Mouse (Mus musculus) forebrain, embryonic 16.5 days (tissue): ENCODE measurements around the gene Gm4779. TPM values are rescaled to one million over a fixed set of nuclear protein-coding genes. Genes with fewer than 3 reads are reported as not detected.

Source experiments
- ATAC-seq: fragments of 200-750 bp; cut with Nextera tagmentation; 2 replicates; pipeline ENCODE4 v1.8.0; 2017; ENCODE audit warnings: mild to moderate bottlenecking, moderate library complexity
- H3K27ac ChIP-seq: fragments of 300-500 bp; sonication (generic); 2 replicates; pipeline ENCODE4 v1.5.1; 2014; ENCODE audit warnings: low read length, control low read depth
- H3K27me3 ChIP-seq: fragments of 300-500 bp; sonication (generic); replicated peaks from 2 replicates; pipeline ENCODE4 v1.6.1; 2014; ENCODE audit warnings: low read length; ENCODE audit not compliant: control insufficient read depth, insufficient read depth
- H3K36me3 ChIP-seq: fragments of 300-500 bp; sonication (generic); 2 replicates; pipeline ENCODE4 v1.6.1; 2014; ENCODE audit not compliant: control insufficient read depth, insufficient read depth
- H3K4me1 ChIP-seq: fragments of 300-500 bp; sonication (generic); replicated peaks from 2 replicates; pipeline ENCODE4 v1.6.1; 2014; ENCODE audit warnings: low read length; ENCODE audit not compliant: control insufficient read depth, insufficient read depth
- H3K4me2 ChIP-seq: fragments of 300-500 bp; sonication (generic); 2 replicates; pipeline ENCODE4 v1.6.1; 2014; ENCODE audit warnings: mild to moderate bottlenecking, low read length, control low read depth
- H3K4me3 ChIP-seq: fragments of 300-500 bp; sonication (generic); replicated peaks from 2 replicates; pipeline ENCODE4 v1.5.1; 2014; ENCODE audit warnings: mild to moderate bottlenecking, low read length, control low read depth
- H3K9ac ChIP-seq: fragments of 300-500 bp; sonication (generic); replicated peaks from 2 replicates; pipeline ENCODE4 v1.6.1; 2014; ENCODE audit warnings: low read depth, low read length, control low read depth
- H3K9me3 ChIP-seq: fragments of 300-500 bp; sonication (generic); 2 replicates; pipeline ENCODE4 v1.6.1; 2016; ENCODE audit warnings: low read length; ENCODE audit not compliant: control insufficient read depth
- WGBS: fragments of 180-500 bp; shearing (Covaris S2); extraction: QIAGEN DNeasy Blood & Tissue Kit; methylation state at CpG from one replicate; pipeline ENCODE4 v1.1.7; 2014; 5-methylcytosine and 5-hydroxymethylcytosine counted together
- polyA plus RNA-seq: library from polyadenylated mRNA; unstranded; fragments of >200 nt; fragmentation: Nextera tagmentation; extraction: Ambion mirVana; gene quantifications from 2 replicates; pipeline ENCODE4 v1.2.1, GENCODE M21; 2015

Gene Gm4779
- polyA plus RNA-seq, 1 experiment from 2014 or later: not detected

DNA sequence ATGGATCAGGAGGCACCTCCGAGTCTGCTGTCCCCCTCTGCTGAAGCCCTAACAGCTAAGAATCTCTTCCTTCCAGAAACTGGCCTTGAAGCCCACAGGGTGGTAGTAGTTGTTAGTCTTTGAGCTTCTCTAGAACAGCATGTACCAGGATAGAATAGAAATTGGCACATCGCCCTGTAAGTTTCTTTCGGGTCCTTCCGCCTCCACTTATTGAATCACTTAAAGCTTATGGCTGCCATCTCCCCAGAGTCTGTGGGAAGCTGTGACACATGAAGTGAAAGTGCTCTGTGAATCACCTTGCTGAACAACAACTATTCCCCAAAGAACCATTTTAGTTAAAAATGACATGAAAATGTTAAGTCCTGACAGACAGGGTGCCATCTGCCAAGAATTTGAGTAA lies 29.1 kb downstream of the Gm4779 start:
- WGBS: 82% methylated on average over 4 of the region's 4 CpGs

DNA sequence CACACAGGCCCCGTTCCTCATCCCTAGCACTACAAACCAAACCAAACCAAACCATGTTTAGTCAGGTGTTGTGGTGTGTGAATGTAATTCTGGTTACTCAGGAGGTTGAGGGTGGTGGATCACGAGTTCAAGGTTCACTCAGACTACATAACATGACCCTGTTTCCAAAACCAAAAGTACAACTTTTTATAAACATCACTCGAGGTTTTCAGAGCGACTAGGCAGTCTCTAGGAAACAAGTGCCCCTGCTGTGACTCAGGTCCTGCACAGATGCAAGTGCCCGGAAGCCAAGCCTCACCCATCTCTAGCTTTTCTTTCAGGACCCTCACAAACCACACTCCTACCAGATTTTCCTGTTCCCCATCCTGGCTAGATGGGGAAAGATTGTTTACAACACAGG lies 29.6 kb downstream of the Gm4779 start:
- Histone ChIP-seq H3K4me2 (no peak overlapping the region), H3K27ac (no peak overlapping the region), H3K4me3 (no peak overlapping the region), H3K36me3 (no peaks in the 10 kb centered on the region), H3K9ac (no peak overlapping the region), H3K4me1 (no peaks in the 10 kb centered on the region), H3K9me3 (no peaks in the 10 kb centered on the region), H3K27me3 (no peaks in the 10 kb centered on the region)
- 77% methylated on average over 5 of the region's 5 CpGs for whole genome bisulfite sequencing
- no peak for ATAC-seq

More for the DNA sequence above, 29.1 kb downstream of the Gm4779 start:
- ATAC-seq: no peak
- H3K27ac ChIP-seq: no peak overlapping the region
- H3K9ac ChIP-seq: no peak overlapping the region
- no peaks in the 10 kb centered on the region for H3K4me1 ChIP-seq
- no peaks in the 10 kb centered on the region for H3K36me3 ChIP-seq
- H3K9me3 ChIP-seq: no peaks in the 10 kb centered on the region
- H3K4me3 ChIP-seq: no peak overlapping the region
- no peaks in the 10 kb centered on the region for H3K27me3 ChIP-seq
- no peak overlapping the region for H3K4me2 ChIP-seq

DNA sequence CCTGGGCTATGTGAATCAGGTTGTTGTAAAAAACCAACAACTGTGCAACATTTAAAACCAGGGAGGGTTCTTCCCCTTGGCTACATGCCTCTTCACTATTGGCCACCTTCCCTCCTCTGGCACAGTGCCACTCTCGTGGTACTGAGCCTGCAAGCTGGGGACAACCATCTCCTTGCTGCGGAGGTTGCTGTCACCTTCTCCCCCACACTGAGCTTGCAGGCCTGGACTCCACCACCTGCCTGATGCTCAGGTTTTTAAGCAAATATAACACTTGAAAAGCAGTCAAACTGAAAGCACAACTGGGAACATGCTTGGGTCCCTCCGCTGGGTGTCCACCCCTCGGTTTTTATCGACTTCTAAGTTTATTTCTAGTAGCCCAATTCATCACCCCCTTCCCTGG lies 39.7 kb downstream of the Gm4779 start:
- Histone ChIP-seq H3K36me3 (no peaks in the 10 kb centered on the region), H3K9ac (no peak overlapping the region), H3K4me3 (no peak overlapping the region), H3K27ac (no peak overlapping the region), H3K9me3 (no peaks in the 10 kb centered on the region), H3K4me2 (no peak overlapping the region), H3K27me3 (no peaks in the 10 kb centered on the region), H3K4me1 (0 out of 2 replicates have a peak, but pooled peaks cover 5% of the 10 kb centered on the region)
- 58% methylated on average over 5 of the region's 5 CpGs for WGBS
- ATAC-seq: no peak

DNA sequence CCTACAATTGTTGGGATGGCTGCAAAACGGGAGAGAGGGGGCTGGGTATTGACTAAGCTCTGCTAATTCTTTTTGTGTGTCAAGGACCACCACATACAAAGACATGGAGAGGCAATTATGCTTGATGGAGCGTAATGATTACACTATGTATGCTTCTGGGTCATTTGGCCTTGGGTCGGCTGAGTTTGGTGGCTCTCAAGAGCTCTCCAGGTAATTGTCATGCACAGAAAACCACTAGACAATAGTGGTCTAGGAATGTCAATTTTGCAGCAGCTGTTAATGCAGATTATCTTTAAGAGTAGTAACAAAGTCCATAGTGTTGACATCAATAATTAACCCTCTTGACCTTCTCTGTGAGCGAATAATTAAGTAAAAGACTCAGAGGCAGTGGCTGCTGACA lies 44.1 kb downstream of the Gm4779 start:
- ATAC-seq: no peak
- no peaks in the 10 kb centered on the region for H3K9me3 ChIP-seq
- H3K4me3 ChIP-seq: no peak overlapping the region
- H3K27ac ChIP-seq: no peak overlapping the region
- no peaks in the 10 kb centered on the region for H3K36me3 ChIP-seq
- 0 out of 2 replicates have a peak, but pooled peaks cover 5% of the 10 kb centered on the region for H3K4me1 ChIP-seq
- H3K27me3 ChIP-seq: no peaks in the 10 kb centered on the region
- no peak overlapping the region for H3K9ac ChIP-seq
- WGBS: 31% methylated on average over 4 of the region's 4 CpGs
- H3K4me2 ChIP-seq: no peak overlapping the region

DNA sequence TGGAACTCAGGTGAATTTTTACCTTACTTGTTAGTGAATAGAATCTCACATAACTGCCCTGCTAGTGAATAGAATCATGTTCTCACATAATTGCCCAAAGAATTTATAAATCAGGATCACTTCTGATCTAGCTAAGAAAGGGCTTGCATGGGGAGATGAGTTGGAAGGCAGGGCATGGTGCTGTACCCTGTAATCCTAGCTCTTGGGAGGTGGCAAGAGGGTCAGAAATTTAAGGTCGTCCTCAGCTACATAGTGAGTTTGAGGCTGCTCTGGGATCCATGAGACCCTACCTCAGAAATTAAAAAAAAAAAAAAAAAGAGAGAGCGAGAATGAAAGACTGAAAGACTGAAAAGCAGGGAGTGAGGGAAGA lies 53.2 kb downstream of the Gm4779 start:
- peak; percentile 52 for ATAC-seq
- Histone ChIP-seq H3K4me2 (no peak overlapping the region), H3K36me3 (no peaks in the 10 kb centered on the region), H3K9ac (no peak overlapping the region), H3K27ac (peak overlapping the region; percentile 69), H3K9me3 (no peaks in the 10 kb centered on the region), H3K4me3 (no peak overlapping the region), H3K27me3 (no peaks in the 10 kb centered on the region), H3K4me1 (no peaks in the 10 kb centered on the region)
- WGBS: 45% methylated on average over 1 of the region's 2 CpGs

DNA sequence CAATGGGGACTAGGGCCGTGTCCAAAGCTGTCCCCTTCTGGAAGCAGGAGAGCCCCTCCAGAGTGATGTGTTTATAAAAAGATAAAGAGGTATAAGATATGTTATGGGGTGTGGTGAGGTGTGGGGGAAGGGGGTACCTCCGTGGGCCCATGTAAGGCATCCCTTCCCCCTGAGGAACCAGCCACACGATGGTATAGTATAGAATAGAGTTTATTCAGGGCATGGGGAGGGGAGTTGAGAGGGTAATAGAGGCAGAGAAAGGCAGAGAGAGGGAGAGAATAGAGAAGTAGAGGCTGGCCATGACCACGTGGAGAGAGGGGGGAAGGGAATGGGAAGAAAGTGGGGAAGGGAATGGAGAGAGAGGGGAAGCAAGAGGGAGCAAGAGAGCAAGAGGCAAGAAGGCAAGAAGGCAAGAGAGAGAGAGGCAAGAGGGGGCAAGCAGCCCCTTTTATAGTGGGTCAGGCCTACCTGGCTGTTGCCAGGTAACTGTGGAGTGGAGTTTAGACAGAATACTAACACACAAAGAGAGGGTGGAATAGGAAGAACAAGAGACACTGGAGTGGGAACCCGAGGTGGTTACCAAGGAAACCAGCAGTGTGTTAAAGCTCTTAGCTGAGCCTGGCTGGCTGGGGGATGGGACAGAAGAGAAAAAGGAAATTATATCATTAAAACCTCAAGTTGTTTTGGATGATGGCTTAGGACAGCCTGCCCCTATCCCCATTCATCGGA lies 53.7 kb downstream of the Gm4779 start:
- Histone ChIP-seq H3K27ac (peak overlapping the region; percentile 69), H3K4me2 (no peak overlapping the region), H3K9me3 (no peaks in the 10 kb centered on the region), H3K36me3 (no peaks in the 10 kb centered on the region), H3K4me3 (no peak overlapping the region), H3K27me3 (no peaks in the 10 kb centered on the region), H3K4me1 (no peaks in the 10 kb centered on the region), H3K9ac (no peak overlapping the region)
- WGBS: 34% methylated on average over 6 of the region's 6 CpGs
- ATAC-seq: peak; percentile 96

Other genes with a start within 250 kb of the Gm4779 start
- gene Ogt, start 154.4 kb downstream of the Gm4779 start, polyA plus RNA-seq: 258 and 285 TPM in 2 replicates
- 0.22 TPM in 1 of 2 replicates, not detected in the other for gene Cxcr3, start 60.2 kb downstream of the Gm4779 start, polyA plus RNA-seq
- 0.22 TPM in 1 of 2 replicates, not detected in the other for gene 8030474K03Rik, start 233 bp upstream of the Gm4779 start, polyA plus RNA-seq
- gene Nhsl2, start 55.0 kb upstream of the Gm4779 start, polyA plus RNA-seq: 3.8 and 4.9 TPM in 2 replicates